Mouse (Mus musculus): ENCODE measurements around the gene Zfp979. TPM values are rescaled to one million over a fixed set of nuclear protein-coding genes. Genes with fewer than 3 reads are reported as not detected.
"Not testable (repeated sequence)": the region's sequence is repeated elsewhere in the genome, so short reads cannot be mapped to it uniquely, and the experiment has no call there.

The Zfp979 gene
- 1 to 10 TPM; 3.2 to 3.3 TPM for total RNA-seq (2021)
- long read RNA-seq, experiment 1, partial matches to known transcripts: 7 of 8 reads
- long read RNA-seq, experiment 1, other reads (novel, unspliced or antisense): 0 of 8 reads
- long read RNA-seq, experiment 2, partial matches to known transcripts: 10 of 10 reads
- long read RNA-seq, experiment 2, other reads (novel, unspliced or antisense): 0 of 10 reads

DNA sequence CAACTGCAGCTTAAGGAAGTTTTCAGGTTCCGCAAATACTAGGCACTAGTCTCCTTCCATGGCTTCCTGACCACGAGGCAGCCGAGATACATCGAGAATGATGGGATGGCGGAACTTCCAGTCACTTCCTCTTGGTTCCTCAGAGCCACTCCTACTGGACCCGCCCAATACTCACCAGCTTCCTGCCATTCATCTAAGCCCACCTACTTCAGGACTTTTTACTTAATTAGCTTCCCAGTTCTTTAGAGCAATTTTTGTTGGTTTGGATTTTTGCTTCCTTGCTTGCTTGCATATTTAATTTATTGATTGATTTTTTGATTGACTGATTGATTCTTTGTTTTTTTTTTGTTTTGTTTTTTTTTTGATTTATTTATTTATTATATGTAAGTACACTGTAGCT, at the start of gene Zfp979:
Zfp979 (minus strand) TSS at position 101 of the 400 bp plus-strand sequence.
- DNase-seq; intact Hi-C loops (cut with DNase I): not testable (repeated sequence)

DNA sequence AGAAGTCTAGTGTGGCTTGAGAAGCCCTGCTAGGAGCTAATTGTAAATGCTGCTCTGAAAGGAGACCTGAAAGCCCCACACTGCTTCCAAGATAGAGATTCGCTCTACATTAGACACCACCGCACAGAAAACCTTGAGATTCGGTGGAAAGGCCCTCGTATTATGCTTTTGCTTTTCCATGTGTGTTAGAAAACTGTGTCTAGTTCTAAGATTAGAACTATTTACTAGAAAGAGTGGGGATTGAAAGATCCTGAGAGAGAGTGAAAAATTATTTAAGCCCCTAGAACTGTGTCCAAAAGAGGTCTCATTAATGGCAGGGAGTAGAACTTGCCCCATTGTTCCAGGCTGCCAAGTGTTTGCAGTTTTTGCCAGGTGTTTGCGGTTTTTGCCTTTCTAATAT, 12.9 kb upstream of the Zfp979 start:
- DNase-seq; intact Hi-C loops (cut with DNase I): not testable (repeated sequence)

DNA sequence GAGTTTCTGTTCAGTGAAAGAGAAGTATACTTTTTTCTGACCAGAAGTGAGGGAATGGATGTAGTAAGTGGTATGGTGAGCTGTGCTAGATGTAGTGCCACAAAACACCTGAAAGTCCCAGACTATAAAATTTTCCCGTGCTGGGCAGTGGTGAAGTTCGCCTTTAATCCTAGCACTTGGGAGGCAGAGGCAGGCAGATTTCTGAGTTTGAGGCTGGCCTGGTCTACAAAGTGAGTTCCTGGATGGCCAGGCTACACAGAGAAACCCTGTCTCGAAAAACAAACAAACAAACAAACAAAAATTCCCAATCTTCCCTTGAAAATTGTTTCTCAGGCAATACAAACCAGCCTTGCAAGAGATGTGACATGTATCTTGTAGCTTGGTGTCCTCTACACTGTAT, 5.1 kb upstream of the Zfp979 start:
- intact Hi-C loops (cut with DNase I); DNase-seq: not testable (repeated sequence)

DNA sequence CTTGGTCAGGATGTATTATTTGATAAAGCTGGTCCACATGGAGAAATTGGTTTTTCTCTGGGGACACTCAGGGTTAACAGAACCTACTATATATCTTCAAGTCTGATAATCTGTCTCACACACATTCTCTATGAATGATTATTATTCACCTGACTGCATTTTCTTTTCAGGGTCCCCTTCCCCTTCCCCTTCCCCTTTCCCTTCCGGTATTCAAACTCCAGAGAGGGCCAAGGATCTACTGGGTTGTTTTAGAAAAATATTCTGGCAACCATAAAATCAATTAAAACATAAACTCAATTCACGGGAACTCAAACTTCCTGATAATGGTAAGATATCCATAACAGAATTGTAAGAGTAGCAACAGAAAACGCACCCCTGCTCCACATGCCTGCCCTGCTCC, 381 bp downstream of the Zfp979 start:
- DNase-seq; intact Hi-C loops (cut with DNase I): not testable (repeated sequence)

DNA sequence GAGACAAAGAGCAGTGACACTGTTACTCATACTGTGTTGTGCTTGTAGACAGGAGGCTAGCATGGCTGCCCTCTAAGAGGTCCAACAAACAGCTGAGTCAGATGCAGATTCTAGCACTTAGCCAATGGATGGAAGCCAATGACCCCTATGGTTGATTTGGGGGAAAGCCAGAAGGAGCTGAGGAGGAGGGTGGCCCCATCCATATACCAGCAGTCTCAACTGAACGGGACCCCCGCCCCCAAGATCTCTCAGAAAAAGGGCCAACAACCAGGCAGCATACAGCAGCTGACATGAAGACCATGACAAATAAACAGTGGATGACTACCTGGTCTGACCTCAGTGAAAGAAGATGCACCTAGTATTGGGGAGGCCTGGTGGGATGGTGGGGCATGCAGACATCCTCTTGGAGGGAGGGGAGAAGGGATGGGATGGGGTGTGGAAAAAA, 8.5 kb downstream of the Zfp979 start:
- DNase-seq; intact Hi-C loops (cut with DNase I): not testable (repeated sequence)

DNA sequence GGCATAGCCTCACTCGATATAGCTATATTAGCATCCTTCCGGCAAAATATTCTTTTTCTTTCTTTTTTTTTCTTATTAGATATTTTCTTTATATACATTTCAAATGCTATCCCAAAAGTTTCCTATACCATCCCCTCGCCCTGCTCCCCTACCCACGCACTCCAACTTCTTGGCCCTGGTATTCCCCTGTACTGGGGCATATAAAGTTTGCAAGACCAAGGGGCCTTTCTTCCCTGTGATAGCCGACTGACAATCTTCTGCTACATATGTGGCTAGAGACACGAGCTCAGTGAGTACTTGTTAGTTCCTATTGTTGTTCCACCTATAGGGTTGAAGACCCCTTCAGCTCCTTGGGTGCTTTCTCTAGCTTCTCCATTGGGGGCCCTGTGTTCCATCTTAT, 35.8 kb downstream of the Zfp979 start:
- intact Hi-C loops (cut with DNase I); DNase-seq: not testable (repeated sequence)

DNA sequence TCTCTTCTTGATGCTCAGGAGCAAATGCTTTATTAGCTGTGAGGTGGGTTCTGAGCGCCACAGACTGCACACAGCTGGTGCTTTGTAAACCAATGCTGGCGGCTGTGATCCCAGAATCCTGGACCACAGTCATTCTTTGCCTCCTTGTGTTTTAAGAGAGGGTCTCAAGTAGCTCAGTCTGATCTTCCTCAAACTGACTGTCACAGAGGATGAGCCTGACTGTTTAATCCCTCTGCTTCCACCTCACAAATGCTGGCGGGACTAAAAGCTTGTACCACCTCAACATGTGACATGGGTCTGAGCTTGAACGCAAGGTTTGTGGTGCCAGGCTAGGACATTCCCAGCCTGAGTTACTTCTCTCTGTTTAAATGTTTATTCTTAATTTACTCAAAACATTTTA, 36.8 kb downstream of the Zfp979 start:
- DNase-seq: no peak
- intact Hi-C loops (cut with DNase I): no loop called here

DNA sequence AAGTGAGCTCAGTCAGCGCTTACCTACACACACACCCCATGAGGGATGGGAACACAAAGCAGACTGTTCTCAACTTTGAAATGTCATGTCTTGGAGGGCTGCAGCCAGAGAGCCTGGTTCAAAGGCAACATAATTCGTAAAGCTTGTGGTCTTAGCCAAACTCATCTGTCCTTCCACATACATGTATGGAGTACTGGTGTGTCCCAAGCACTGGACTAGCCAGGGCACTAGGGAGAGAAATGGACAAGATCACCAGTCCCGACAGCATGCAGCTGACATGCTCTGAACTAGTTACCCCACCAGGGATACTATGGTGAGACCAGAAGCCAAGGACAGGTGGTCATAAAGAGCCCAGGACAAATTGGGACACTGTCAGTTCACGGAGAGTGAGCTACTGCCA, 38.5 kb downstream of the Zfp979 start:
- DNase-seq: no peak
- intact Hi-C loops (cut with DNase I): no loop called here

DNA sequence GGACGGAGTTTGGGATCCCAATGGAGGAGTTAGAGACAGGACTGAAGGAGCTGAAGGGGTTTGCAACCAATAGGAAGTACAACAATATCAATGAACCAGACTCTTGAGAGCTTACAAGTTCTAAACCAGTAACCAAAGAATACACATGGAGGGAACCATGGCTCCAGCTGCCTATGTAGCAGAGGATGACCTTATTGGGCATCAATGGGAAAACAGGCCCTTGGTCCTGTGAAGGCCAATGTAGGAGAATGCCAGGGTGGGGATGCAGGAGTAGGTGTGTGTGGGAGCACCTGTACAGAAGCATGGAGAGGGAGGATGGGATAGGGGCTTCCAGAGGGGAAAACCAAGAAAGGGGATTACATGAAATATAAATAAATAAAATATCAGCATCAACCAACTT, 40.4 kb downstream of the Zfp979 start:
- no peak for DNase-seq
- intact Hi-C loops (cut with DNase I): no loop called here

DNA sequence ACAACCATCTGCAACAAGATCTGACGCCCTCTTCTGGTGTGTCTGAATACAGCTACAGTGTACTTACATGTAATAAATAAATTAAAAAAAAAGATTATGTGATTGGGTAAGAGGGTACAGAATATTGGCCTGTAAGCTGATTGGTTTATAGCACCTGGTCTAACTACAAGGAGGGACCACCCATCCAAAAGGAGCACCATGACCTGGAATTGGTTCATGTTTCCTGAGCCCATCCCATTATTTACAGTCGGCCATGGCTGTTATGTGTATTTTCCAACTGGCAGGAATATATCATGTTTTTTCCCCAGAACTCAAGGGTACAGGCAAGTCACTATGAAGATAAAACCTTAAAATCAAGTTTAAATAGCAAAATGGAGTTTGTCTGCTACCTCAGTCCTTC, 43.5 kb downstream of the Zfp979 start:
- DNase-seq: no peak
- intact Hi-C loops (cut with DNase I): no loop called here

DNA sequence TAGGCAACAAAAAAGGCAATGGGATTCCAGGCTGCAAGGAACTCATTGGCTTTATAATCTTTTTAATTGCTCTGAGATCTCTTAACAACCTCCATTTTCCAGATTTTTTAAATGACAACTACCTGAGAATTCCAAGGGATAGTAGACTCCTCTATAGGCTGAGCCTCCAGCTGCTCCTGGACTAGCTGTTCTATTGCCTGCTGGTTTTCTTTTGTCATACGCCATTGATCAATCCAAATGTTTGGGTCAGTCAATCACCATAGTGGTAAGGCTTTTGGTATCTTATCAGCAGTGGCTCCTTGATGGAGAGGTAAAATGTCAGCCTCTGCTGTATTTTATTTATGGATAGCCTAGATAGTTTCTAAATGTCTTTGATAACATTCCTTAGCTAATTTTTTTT, 44.6 kb downstream of the Zfp979 start:
- intact Hi-C loops (cut with DNase I): no loop called here
- DNase-seq: no peak

DNA sequence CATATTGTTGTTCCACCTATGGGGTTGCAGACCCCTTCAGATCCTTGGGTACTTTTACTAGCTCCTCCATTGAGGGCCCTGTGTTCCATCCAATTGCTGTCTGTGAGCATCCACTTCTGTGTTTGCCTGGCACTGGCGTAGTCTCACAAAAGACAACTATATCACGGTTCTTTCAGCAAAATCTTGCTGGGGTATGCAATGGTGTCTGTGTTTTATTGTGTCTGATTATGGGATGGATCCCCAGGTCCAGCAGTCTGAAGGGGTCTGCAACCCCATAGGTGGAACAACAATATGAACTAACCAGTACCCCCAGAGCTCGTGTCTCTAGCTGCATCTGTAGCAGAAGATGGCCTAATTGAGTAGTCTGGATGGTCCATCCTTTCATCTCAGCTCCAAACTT, 47.7 kb downstream of the Zfp979 start:
- intact Hi-C loops (cut with DNase I); DNase-seq: not testable (repeated sequence)

DNA sequence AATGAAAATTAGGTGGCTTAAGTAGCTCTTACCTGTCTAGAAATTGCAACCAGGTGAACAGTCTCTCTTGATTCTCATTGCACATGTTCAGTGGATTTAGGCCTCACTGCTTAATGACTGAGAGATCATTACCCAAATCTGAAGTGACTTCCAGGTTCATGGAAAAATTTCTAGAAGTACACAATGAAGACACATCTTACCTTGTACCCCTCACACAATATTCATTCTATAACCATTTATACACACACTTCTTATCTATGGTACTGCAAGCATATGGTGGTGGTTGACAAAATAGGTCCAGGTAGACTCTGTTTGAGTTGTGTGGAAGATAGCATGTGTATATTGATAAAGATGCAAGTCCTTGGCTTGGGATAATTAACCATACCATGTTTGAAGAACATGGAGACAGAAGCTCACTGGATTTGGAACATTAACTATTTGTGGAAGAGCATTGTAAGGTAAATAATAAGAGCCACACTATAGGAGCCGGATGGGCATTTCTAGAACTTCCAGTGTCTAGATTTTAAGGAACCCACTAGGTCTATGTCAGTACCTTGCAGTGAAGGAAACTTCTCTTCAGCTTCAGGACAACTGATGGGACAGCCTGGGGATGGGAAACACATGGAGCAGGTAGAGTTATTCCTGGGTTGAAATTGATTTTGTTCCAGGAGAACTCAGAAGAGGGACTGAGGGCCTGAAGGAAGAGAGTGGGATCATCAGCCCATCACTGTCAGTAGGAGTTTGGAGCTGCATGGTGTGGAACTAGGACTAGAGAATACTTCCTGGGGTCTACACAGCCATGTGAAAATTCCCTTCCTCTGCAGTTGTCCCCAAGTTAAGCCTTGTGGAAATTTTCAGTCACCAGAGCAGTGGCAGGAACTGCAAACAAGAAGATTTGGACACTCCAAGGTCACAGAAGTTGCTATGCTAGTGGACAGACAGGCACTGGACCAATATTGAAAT, 55.5 kb downstream of the Zfp979 start:
- intact Hi-C loops (cut with DNase I): no loop called here
- DNase-seq: no peak

DNA sequence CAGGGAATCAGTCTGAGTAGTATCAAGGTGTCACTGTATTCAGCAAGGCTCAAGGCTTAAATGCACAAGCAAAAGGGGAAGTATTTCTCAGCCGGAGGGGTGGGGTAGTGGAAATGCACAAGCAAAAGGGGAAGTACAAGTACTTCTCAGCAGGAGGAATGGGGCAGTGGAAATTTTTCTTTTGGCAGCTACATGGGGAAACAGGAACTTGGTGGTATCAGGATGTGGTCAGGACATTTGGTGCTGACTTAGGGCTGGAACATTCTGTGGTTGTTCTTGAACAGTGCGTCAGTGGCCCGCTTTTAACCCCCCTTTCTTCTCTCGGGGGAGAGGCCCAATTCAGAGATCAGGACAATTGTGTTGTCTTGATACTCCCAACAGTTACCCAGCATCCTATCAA, 62.9 kb downstream of the Zfp979 start:
- DNase-seq; intact Hi-C loops (cut with DNase I): not testable (repeated sequence)

DNA sequence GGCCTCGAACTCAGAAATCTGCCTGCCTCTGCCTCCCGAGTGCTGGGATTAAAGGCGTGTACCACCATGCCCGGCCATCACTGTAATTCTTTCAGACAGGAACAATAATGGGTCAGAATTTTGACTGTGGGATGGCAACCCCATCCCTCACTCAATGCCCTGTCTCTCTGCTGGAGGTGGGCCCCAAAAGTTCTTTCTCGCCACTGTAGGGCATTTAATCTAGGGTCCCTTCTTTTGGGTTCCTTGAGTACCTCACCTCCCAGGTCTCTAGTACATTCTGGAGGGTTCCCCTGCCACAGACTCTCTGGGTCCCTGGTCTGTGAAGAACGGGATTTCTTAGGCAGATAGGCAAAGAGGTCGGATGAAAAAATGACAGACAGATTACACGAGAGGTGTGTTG, 71.2 kb downstream of the Zfp979 start:
- intact Hi-C loops (cut with DNase I): not testable (repeated sequence)

DNA sequence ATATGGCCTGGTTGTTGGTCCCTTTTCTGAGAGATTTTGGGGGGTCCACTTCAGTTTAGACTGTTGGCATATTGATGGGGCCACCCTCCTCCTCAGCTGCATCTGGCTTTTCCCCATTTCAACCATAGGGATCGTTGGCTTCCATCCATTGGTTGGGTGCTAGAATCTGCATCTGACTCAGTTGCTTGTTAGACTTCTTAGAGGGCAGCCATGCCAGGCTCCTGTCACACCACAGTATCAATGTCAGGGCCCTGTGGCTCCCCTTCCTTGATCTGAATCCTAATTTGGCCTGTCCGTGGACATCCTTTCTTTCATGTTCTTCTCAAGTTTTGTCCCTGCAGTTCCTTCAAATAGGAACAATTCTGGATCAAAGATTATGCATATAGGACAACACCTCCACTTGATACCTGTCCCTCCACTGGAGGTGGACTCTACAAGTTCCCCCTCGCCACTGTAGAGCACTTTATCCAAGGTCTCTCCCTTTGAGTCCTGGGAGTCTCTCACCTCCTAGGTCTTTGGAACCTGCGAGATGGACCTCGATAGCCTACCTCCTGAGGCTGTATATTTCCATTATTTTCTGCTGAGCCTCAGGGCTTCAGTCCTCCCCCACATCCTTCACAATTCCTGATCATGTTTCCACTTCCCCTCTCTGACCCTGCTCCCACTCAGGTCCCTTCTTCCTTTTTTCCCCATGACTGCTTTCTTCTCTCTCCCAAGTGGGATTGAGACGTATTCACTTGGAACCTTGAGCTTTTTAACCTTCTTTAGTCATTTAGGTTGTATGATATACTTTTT, 76.7 kb downstream of the Zfp979 start:
- intact Hi-C loops (cut with DNase I): no loop called here
- DNase-seq: no peak

More for the DNA sequence above, 71.2 kb downstream of the Zfp979 start:
- not testable (repeated sequence) for DNase-seq

Other genes starting within 250 kb of the Zfp979 start
- gene Zfp982, start 150.1 kb downstream of the Zfp979 start, total RNA-seq (2021): 1 to 10 TPM; 8.2 to 8.4 TPM
- gene Gm16503, start 102.3 kb downstream of the Zfp979 start, total RNA-seq (2021): under 1 TPM; 0.26 to 0.27 TPM
- under 1 TPM; 0.20 to 0.33 TPM for gene Zfp985, start 89.2 kb downstream of the Zfp979 start, total RNA-seq (2021)
- gene Zfp534, start 60.0 kb upstream of the Zfp979 start, total RNA-seq (2021): under 1 TPM in 1 of 2 experiments, not detected in 1; 0.12 TPM
- 1 to 10 TPM; 2.8 to 3.1 TPM for gene Zfp984, start 167.3 kb upstream of the Zfp979 start, total RNA-seq (2021)
- gene Zfp933, start 205.9 kb upstream of the Zfp979 start, total RNA-seq (2021): 10 to 100 TPM; 11.1 to 12.7 TPM
- gene Miip, start 226.3 kb upstream of the Zfp979 start, total RNA-seq (2021): 1 to 10 TPM; 9.1 TPM
- gene Fv1, start 226.5 kb upstream of the Zfp979 start, total RNA-seq (2021): 10 to 100 TPM; 15.5 to 19.7 TPM